Mouse (Mus musculus) layer of hippocampus, adult 9-11 months (tissue): ENCODE measurements around the gene Htr2b.

ENCODE experiments used
- DNase-seq: peaks from one replicate; pipeline ENCODE4 v3.0.0; 2022

Htr2b gene

DNA sequence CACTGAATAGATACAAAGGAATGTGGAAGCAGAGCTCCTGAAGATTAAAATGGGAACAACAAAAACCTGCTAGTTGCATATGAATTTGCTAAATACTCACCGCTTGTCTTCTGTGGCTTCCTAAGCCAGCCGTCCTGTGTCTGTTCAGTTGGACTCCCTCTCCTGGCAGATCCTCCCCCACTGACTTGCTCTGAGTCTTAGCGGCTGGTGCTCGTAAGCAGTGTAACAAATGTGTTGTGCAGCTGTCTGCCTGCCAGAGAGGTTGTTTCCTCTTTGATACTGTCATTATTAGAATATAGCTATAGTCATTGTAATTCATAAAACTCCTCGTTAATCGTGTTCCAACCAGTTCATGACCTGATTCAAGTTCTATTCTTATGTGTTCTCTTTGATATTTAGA is at the start of gene Htr2b:
Gene Htr2b (minus strand): TSS at position 192 of the 400 bp plus-strand sequence.
- DNase-seq = peak; percentile 46

GRCm38 (mm10) chr1:86161061-86161460 is 49.3 kb upstream of the Htr2b start:
- no peak for DNase-seq

- DNase-seq = no peak
Observed at GRCm38 (mm10) chr1:86160479-86160878, 48.7 kb upstream of the Htr2b start.

DNA sequence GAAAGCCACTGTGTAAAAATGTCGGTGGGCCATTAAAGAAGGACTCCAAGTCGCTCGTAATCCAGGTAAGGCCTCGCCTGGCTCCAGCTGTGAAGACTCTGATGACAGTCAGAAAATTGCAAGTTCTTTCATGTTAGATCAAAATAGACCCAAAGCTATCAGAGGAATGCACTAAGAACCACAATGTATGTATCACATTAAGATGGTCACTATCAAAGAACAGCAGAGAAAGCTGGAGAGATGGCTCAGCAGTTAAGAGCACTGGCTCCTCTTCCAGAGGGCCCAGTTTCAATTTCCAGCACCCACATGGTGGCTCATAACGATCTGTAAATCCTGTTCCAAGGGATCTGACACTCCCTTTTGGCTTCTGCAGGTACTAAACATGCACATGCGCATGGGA is 48.3 kb upstream of the Htr2b start:
- no peak for DNase-seq

DNA sequence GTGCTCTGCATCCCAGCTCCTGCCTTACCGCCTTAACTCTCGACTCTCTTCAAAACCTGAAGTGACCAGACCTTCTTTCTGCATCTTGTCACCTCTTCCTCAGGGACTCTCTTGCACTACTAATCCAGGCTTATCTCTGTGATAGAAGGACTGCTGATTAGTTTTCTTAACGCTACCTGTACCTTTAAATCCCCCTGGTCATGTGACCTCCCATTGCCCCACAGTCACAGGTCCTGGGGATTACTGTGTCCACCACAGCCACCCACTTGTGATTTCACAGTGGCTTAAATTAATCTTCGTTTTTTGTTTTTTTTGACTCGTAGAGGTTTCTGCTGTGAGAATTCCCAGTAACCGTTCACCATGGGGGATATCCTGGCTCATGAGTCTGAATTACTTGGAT is 44.8 kb upstream of the Htr2b start:
- DNase-seq = no peak

DNA sequence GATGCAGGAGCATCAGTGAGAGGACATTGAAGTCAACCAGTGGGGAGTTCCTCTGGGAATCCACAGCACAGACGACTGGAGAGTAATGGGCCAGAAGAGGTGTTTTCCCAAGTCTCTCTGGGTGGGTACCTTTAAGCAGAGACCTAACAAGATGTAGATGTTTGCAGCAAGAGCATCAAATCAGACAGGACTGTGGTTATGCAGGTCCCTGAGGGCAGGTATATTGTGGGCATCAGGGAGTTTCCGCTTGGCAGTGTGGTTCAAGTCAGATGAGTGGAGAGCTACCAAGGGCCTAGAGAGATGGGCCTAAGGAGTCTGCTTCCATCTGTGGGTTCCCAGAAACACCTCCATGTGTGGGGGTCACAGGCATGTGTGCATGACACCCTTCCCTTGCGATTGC is 44.3 kb upstream of the Htr2b start:
- no peak for DNase-seq

DNA sequence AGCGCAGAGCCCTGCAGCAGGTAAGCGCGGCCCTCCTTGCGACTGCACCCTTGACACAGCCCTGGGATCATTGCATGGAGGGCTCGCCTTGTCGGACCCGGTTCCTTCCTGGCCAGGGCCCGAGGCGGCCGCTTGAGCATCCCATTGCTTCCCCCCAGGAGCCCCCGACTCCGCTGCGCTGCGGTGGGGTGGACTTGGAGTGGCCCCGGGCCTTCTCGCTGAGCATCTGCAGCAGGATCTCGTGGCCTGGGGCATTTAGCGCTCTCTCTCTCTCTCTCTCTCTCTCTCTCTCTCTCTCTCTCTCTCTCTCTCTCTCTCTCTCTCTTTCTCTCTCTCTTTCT is 43.0 kb upstream of the Htr2b start:
- DNase-seq = no peak

GRCm38 (mm10) chr1:86154133-86154823 is 42.5 kb upstream of the Htr2b start, which contains the start of gene Armc9:
Gene Armc9 (plus strand): TSS chr1:86154780.
- DNase-seq = peak; percentile 97

DNA sequence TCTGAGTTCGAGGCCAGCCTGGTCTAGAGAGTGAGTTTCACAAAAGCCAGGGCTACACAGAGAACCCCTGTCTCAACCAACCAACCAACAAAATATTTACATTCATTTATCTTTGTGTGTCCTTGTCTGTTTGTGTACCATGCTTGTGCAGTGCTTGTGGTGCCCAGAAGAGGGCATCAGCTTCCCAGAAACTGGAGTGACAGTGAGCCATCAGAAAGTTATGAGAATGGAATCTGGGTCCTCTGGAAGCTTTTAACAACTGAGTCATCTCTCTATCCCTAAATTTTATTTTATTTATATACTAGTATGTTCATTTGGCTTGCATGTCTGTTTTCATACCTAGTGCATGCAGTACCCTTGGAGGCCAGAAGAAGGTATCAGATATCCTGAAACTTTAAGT is 40.8 kb upstream of the Htr2b start:
- DNase-seq = no peak

DNA sequence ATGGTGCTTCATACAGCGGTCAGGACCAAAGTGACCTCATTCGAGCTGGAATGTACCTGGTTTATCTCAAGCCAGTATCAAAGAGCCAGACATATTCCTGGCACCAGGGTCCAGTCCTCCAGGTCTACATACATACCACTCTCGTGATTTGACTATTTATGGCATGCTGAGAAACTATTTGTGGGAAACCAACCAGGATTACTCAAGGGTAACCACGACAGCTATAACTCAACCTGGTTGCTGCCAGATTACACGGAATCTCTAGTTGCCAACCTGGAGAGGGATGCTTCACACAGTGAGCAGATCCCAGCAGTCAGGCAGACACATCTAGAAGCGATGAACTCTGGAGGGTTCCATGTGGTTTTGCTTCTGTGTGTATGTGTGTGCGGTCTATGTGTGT is 39.6 kb upstream of the Htr2b start:
- no peak for DNase-seq

- no peak for DNase-seq
Observed at GRCm38 (mm10) chr1:86150929-86151328, 39.2 kb upstream of the Htr2b start.

DNA sequence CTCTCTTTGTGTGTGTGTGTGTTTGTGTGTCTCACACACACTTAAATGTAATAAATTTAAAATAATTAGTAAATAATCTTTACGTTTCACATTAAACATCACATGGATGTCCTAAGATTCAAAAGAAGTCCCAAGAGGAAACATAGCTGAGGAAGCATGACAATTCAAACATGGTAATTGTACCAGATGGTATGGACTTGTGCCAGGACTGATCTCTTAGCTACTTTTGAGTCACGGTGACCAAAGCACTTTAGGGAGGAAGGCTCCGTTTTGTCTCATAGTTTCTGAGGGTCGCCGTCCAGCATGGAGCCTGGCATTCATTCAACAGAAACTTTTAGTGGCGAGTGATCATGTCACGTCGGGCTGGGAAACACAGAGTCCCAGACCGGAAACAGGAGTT is 36.4 kb upstream of the Htr2b start:
- no peak for DNase-seq

GRCm38 (mm10) chr1:86147557-86147956 is 35.8 kb upstream of the Htr2b start:
- DNase-seq = no peak

- no peak for DNase-seq
Observed at GRCm38 (mm10) chr1:86146293-86146692, 34.5 kb upstream of the Htr2b start.

GRCm38 (mm10) chr1:86144001-86144944 is 32.5 kb upstream of the Htr2b start:
- DNase-seq = no peak

DNA sequence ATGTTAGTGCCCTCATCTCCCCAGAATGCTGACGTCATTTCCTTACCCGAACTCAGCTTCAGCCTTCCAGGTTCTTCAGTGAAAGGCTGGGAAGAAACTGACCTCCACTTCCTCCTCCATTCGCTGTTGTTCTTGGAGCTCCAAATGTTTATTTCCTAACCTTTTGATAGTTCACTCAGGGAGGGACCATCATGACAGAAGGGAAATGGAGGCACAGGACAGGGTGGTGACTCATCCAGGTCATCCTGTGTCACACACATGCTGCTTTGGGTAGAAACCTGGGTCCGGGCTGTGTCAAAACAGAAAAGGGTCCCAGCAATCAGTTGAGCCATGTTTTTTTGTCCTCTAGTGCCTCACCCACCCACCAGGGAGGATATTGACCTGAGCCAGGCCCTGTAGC is 31.4 kb upstream of the Htr2b start:
- DNase-seq = no peak

DNA sequence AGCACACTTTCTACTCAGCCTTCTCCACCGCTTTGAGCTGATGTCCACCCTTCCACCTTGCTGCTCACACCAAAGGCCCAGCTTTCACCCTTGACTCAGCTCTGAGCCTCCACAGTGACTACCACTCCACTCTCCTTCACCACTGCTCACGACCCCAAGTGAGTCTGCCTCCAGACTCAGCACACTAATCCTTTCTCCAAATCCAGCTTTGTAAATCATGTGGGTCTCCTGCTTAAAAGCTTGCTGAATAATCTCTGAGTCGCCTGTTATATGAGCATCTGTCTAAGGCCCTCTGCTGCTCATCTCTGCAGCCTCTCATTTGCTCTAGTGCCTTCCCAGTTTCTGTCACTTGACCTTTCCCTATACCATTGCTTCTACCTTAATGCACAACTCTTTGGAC is 29.3 kb upstream of the Htr2b start:
- DNase-seq = no peak

- no peak for DNase-seq
Observed at GRCm38 (mm10) chr1:86135315-86135714, 23.5 kb upstream of the Htr2b start.

DNA sequence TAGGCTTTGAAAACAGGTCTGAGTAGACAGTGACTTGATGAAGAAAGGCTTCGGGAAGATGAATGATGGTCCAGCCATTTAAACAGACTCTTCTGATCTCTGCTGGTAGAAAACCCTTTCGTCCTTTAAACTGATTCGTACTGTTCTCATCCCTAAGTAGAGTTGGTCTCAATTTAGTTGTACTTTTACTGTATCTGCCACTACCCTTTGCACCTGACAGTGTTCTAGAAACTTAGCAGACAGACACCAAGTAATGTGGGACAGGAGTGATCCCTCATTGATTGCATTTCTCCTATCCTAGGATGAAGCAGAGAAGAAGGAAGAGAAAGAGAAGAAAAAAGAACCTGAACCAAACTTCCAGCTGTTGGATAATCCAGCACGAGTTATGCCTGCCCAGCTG is 21.6 kb upstream of the Htr2b start, which contains the start of gene Gm21972:
Gene Gm21972 (plus strand): TSS at position 301 of the 400 bp plus-strand sequence.
- no peak for DNase-seq

- no peak for DNase-seq
Observed at GRCm38 (mm10) chr1:86126036-86126435, 14.3 kb upstream of the Htr2b start.

- DNase-seq = no peak
Observed at GRCm38 (mm10) chr1:86119549-86119948, 7.8 kb upstream of the Htr2b start.

- no peak for DNase-seq
Observed at GRCm38 (mm10) chr1:86114141-86114540, 2.4 kb upstream of the Htr2b start.

DNA sequence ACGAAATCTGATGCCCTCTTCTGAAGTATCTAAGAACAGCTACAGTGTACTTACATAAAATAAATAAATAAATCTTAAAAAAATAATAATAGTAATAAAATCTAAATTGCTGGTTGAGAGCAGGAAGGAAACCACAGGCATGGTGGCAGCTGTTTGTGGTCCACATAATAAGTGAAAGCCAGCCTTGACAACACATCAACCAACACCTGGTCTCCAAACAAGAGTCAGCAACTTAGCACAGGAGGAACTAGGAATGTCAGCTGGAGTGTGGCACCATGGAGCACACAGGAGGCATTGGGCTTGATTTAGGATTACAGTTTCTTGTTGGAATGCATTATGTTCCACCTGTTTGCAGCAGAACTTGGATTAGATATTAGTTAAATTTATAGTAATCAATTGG is 6.7 kb downstream of the Htr2b start:
- no peak for DNase-seq

- no peak for DNase-seq
Observed at GRCm38 (mm10) chr1:86094413-86094812, 17.4 kb downstream of the Htr2b start.
